18 mouse cellular contexts compared by ENCODE assay signal in the genomic region with DNA sequence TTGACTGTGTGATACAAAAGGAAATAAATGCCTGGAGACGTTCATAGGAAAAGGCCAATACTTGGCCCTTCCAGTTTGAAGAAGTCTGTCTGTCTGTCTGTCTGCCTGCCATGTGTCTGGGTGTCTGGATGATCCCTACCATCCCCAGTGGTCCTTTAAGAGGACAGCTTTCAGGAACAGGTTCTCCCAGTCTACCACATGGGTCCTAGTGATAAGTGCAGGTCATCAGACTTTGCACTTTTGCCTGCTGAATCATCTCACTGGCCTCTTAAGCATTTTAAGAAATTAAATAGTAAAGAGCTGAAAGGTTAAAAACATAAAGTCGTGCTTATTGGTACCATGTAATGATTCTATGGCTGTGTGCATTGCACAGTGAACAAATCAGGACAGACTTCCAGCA. TPM values are rescaled to one million over a fixed set of nuclear protein-coding genes. Genes with fewer than 3 reads are reported as not detected.
"Had no signal": no experiment of that assay in that cellular context is flagged by ENCODE, and none has a peak within 500 bp of the region (broad histone marks: within the 10 kb centered on the region; RNA-seq: fewer than 3 reads in every experiment).

No protein-coding gene starts in this region.

- H3K36me3 ChIP-seq: neural tube, embryonic 12.5 days; neural tube, embryonic 13.5 days; neural tube, embryonic 15.5 days; stomach, embryonic 15.5 days had no signal

- H3K4me1 ChIP-seq: neural tube, embryonic 12.5 days; stomach, embryonic 15.5 days had no signal

- H3K9me3 ChIP-seq: neural tube, embryonic 12.5 days; neural tube, embryonic 13.5 days; neural tube, embryonic 15.5 days; stomach, embryonic 15.5 days had no signal

- H3K4me3 ChIP-seq: neural tube, embryonic 12.5 days; neural tube, embryonic 13.5 days; neural tube, embryonic 15.5 days; stomach, embryonic 15.5 days had no signal

- H3K27me3 ChIP-seq: neural tube, embryonic 12.5 days; neural tube, embryonic 13.5 days; neural tube, embryonic 15.5 days had no signal

- DNase-seq: right cerebral cortex, adult 18-20 months; right cerebral cortex, postnatal 14 days; right cerebral cortex, postnatal 25 days; right cerebral cortex, postnatal 4 days; spleen, adult 18-20 months; thymus, adult 18-20 months; thymus, adult 2 months; thymus, postnatal 14 days; thymus, postnatal 25 days; thymus, postnatal 36 days; thymus, postnatal 4 days had no signal

- H3K4me2 ChIP-seq: neural tube, embryonic 12.5 days; neural tube, embryonic 13.5 days; neural tube, embryonic 15.5 days; stomach, embryonic 15.5 days had no signal

- H3K27ac ChIP-seq: neural tube, embryonic 12.5 days; neural tube, embryonic 13.5 days; neural tube, embryonic 15.5 days; stomach, embryonic 15.5 days; stomach, postnatal 0 days had no signal

- H3K9ac ChIP-seq: neural tube, embryonic 12.5 days; neural tube, embryonic 13.5 days; neural tube, embryonic 15.5 days; stomach, embryonic 15.5 days had no signal

RNA-seq across cellular contexts. Expression of a gene that starts 3.2 kb away (rescaled TPM):
- polyA plus RNA-seq: neural tube, embryonic 13.5 days; spleen, adult 2 months had no signal

RNA-seq across cellular contexts. Expression of a gene that starts 26.0 kb away (rescaled TPM):
- polyA plus RNA-seq: small intestine, adult 2 months; spleen, adult 2 months; thymus, adult 2 months had no signal
